Mouse (Mus musculus) ES-Bruce4 (cell line): Measurements from ENCODE around the gene Hps5.

Experiments used
- CTCF ChIP-seq: IDR thresholded peaks from one replicate; pipeline ENCODE4 v1.8.1; 2011; ENCODE audit warnings: low read depth, low read length
- EP300 ChIP-seq: IDR thresholded peaks from 2 replicates; pipeline ENCODE4 v1.6.1; 2011; ENCODE audit warnings: low read depth, low read length; ENCODE audit not compliant: insufficient read depth
- POLR2A ChIP-seq: IDR thresholded peaks from one replicate; pipeline ENCODE4 v1.8.1; 2011; ENCODE audit warnings: low read length; ENCODE audit not compliant: insufficient read depth

DNA sequence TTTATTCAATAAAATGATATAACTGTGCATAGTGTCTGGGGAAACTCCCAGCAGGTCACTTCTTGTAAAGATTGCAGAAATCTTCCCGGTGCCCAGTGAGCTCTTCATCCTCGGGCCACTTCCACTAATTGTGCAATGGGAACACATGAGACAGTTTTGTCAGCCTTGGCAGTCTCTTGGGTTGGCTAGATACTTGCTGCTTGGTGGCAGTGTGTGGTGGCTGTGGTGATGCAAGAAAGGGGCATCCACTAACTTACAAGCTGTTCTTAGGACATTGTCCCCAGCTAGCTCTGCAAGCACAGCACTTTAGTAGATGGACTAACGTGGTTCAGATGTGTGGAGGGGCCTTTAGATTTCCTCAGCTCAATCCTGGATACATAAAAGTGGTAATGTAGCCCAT is 50.0 kb downstream of the Hps5 start:
- no peak for TF ChIP-seq CTCF
- TF ChIP-seq POLR2A = no peak
- no peak for TF ChIP-seq EP300
